Mouse (Mus musculus): Measurements from ENCODE around the gene Pif1. TPM values are rescaled to one million over a fixed set of nuclear protein-coding genes. Genes with fewer than 3 reads are reported as not detected.

The Pif1 gene
- polyA plus RNA-seq, 1 experiment from 2014 or later = 2.6 TPM

- WGBS = 50% methylated on average over 9 of the region's 11 CpGs
- Histone ChIP-seq H3K9ac (replicated peaks; ENCODE audit: low read length) (no peak overlapping the region), H3K4me2 (ENCODE audit: low read length) (no peak overlapping the region), H3K36me3 (ENCODE audit: control insufficient read depth, insufficient read depth, low read length) (no peaks in the 10 kb centered on the region), H3K4me3 (replicated peaks; ENCODE audit: low read depth, low read length) (no peak overlapping the region), H3K27me3 (ENCODE audit: control insufficient read depth, insufficient read depth, low read length) (no peaks in the 10 kb centered on the region), H3K4me1 (ENCODE audit: control insufficient read depth, insufficient read depth, low read length) (no peaks in the 10 kb centered on the region), H3K27ac (replicated peaks; ENCODE audit: low read depth, low read length) (no peak overlapping the region), H3K9me3 (ENCODE audit: control insufficient read depth, low read length) (no peaks in the 10 kb centered on the region)
- DNase-seq = peak; percentile 82
- ATAC-seq (ENCODE audit: low FRiP score, low TSS enrichment) = no peak
Observed at GRCm38 (mm10) chr9:65598765-65599249, 11.8 kb downstream of the Pif1 start.

GRCm38 (mm10) chr9:65600951-65601350 is 14.0 kb downstream of the Pif1 start:
- Histone ChIP-seq H3K9ac (replicated peaks; ENCODE audit: low read length) (no peak overlapping the region), H3K36me3 (ENCODE audit: control insufficient read depth, insufficient read depth, low read length) (no peaks in the 10 kb centered on the region), H3K4me2 (ENCODE audit: low read length) (no peak overlapping the region), H3K9me3 (ENCODE audit: control insufficient read depth, low read length) (no peaks in the 10 kb centered on the region), H3K4me3 (replicated peaks; ENCODE audit: low read depth, low read length) (no peak overlapping the region), H3K4me1 (ENCODE audit: control insufficient read depth, insufficient read depth, low read length) (no peaks in the 10 kb centered on the region), H3K27me3 (ENCODE audit: control insufficient read depth, insufficient read depth, low read length) (no peaks in the 10 kb centered on the region), H3K27ac (replicated peaks; ENCODE audit: low read depth, low read length) (no peak overlapping the region)
- 77% methylated on average over 2 of the region's 2 CpGs for WGBS
- ATAC-seq (ENCODE audit: low FRiP score, low TSS enrichment) = no peak
- no peak for DNase-seq

GRCm38 (mm10) chr9:65603401-65604102 is 16.6 kb downstream of the Pif1 start:
- Histone ChIP-seq H3K9me3 (ENCODE audit: control insufficient read depth, low read length) (no peaks in the 10 kb centered on the region), H3K9ac (replicated peaks; ENCODE audit: low read length) (no peak overlapping the region), H3K36me3 (ENCODE audit: control insufficient read depth, insufficient read depth, low read length) (no peaks in the 10 kb centered on the region), H3K27ac (replicated peaks; ENCODE audit: low read depth, low read length) (no peak overlapping the region), H3K27me3 (ENCODE audit: control insufficient read depth, insufficient read depth, low read length) (no peaks in the 10 kb centered on the region), H3K4me2 (ENCODE audit: low read length) (no peak overlapping the region), H3K4me1 (ENCODE audit: control insufficient read depth, insufficient read depth, low read length) (no peaks in the 10 kb centered on the region), H3K4me3 (replicated peaks; ENCODE audit: low read depth, low read length) (no peak overlapping the region)
- WGBS = 52% methylated on average over 8 of the region's 8 CpGs
- no peak for ATAC-seq (ENCODE audit: low FRiP score, low TSS enrichment)
- DNase-seq = peak; percentile 35

GRCm38 (mm10) chr9:65605471-65606136 is 18.6 kb downstream of the Pif1 start:
- ATAC-seq (ENCODE audit: low FRiP score, low TSS enrichment) (peak; percentile 24; the same call in 1 of the 2 replicates), DNase-seq (peak; percentile 96)
- Histone ChIP-seq H3K4me3 (replicated peaks; ENCODE audit: low read depth, low read length) (no peak overlapping the region), H3K9me3 (ENCODE audit: control insufficient read depth, low read length) (no peaks in the 10 kb centered on the region), H3K27me3 (ENCODE audit: control insufficient read depth, insufficient read depth, low read length) (no peaks in the 10 kb centered on the region), H3K4me2 (ENCODE audit: low read length) (peak overlapping the region; percentile 39), H3K9ac (replicated peaks; ENCODE audit: low read length) (no peak overlapping the region), H3K4me1 (ENCODE audit: control insufficient read depth, insufficient read depth, low read length) (no peaks in the 10 kb centered on the region), H3K27ac (replicated peaks; ENCODE audit: low read depth, low read length) (no peak overlapping the region), H3K36me3 (ENCODE audit: control insufficient read depth, insufficient read depth, low read length) (no peaks in the 10 kb centered on the region)
- 6% methylated on average over 9 of the region's 9 CpGs for WGBS

GRCm38 (mm10) chr9:65606321-65607109 is 19.6 kb downstream of the Pif1 start:
- Histone ChIP-seq H3K36me3 (ENCODE audit: control insufficient read depth, insufficient read depth, low read length) (no peaks in the 10 kb centered on the region), H3K4me1 (ENCODE audit: control insufficient read depth, insufficient read depth, low read length) (no peaks in the 10 kb centered on the region), H3K9ac (replicated peaks; ENCODE audit: low read length) (no peak overlapping the region), H3K27me3 (ENCODE audit: control insufficient read depth, insufficient read depth, low read length) (no peaks in the 10 kb centered on the region), H3K4me3 (replicated peaks; ENCODE audit: low read depth, low read length) (no peak overlapping the region), H3K9me3 (ENCODE audit: control insufficient read depth, low read length) (no peaks in the 10 kb centered on the region), H3K4me2 (ENCODE audit: low read length) (no peak overlapping the region), H3K27ac (replicated peaks; ENCODE audit: low read depth, low read length) (no peak overlapping the region)
- DNase-seq (no peak), ATAC-seq (ENCODE audit: low FRiP score, low TSS enrichment) (no peak)
- WGBS = 37% methylated on average over 9 of the region's 9 CpGs

GRCm38 (mm10) chr9:65607120-65607519 is 20.2 kb downstream of the Pif1 start:
- H3K4me3 ChIP-seq (replicated peaks; ENCODE audit: low read depth, low read length) = no peak overlapping the region
- H3K4me1 ChIP-seq (ENCODE audit: control insufficient read depth, insufficient read depth, low read length) = no peaks in the 10 kb centered on the region
- H3K9me3 ChIP-seq (ENCODE audit: control insufficient read depth, low read length) = no peaks in the 10 kb centered on the region
- DNase-seq (no peak), ATAC-seq (ENCODE audit: low FRiP score, low TSS enrichment) (no peak)
- WGBS = 41% methylated on average over 2 of the region's 2 CpGs
- H3K36me3 ChIP-seq (ENCODE audit: control insufficient read depth, insufficient read depth, low read length) = no peaks in the 10 kb centered on the region
- no peaks in the 10 kb centered on the region for H3K27me3 ChIP-seq (ENCODE audit: control insufficient read depth, insufficient read depth, low read length)
- H3K27ac ChIP-seq (replicated peaks; ENCODE audit: low read depth, low read length) = no peak overlapping the region
- no peak overlapping the region for H3K4me2 ChIP-seq (ENCODE audit: low read length)
- no peak overlapping the region for H3K9ac ChIP-seq (replicated peaks; ENCODE audit: low read length)

- DNase-seq (no peak), ATAC-seq (ENCODE audit: low FRiP score, low TSS enrichment) (no peak)
- no peaks in the 10 kb centered on the region for H3K36me3 ChIP-seq (ENCODE audit: control insufficient read depth, insufficient read depth, low read length)
- H3K27ac ChIP-seq (replicated peaks; ENCODE audit: low read depth, low read length) = no peak overlapping the region
- no peaks in the 10 kb centered on the region for H3K27me3 ChIP-seq (ENCODE audit: control insufficient read depth, insufficient read depth, low read length)
- no peaks in the 10 kb centered on the region for H3K4me1 ChIP-seq (ENCODE audit: control insufficient read depth, insufficient read depth, low read length)
- 82% methylated on average over 5 of the region's 5 CpGs for WGBS
- no peak overlapping the region for H3K4me2 ChIP-seq (ENCODE audit: low read length)
- H3K9me3 ChIP-seq (ENCODE audit: control insufficient read depth, low read length) = no peaks in the 10 kb centered on the region
- no peak overlapping the region for H3K4me3 ChIP-seq (replicated peaks; ENCODE audit: low read depth, low read length)
- H3K9ac ChIP-seq (replicated peaks; ENCODE audit: low read length) = no peak overlapping the region
Observed at GRCm38 (mm10) chr9:65611969-65612486, 25.1 kb downstream of the Pif1 start.

GRCm38 (mm10) chr9:65613098-65613497 is 26.1 kb downstream of the Pif1 start:
- Histone ChIP-seq H3K36me3 (ENCODE audit: control insufficient read depth, insufficient read depth, low read length) (no peaks in the 10 kb centered on the region), H3K27me3 (ENCODE audit: control insufficient read depth, insufficient read depth, low read length) (no peaks in the 10 kb centered on the region), H3K4me1 (ENCODE audit: control insufficient read depth, insufficient read depth, low read length) (no peaks in the 10 kb centered on the region), H3K4me3 (replicated peaks; ENCODE audit: low read depth, low read length) (no peak overlapping the region), H3K9ac (replicated peaks; ENCODE audit: low read length) (no peak overlapping the region), H3K9me3 (ENCODE audit: control insufficient read depth, low read length) (no peaks in the 10 kb centered on the region), H3K4me2 (ENCODE audit: low read length) (no peak overlapping the region), H3K27ac (replicated peaks; ENCODE audit: low read depth, low read length) (no peak overlapping the region)
- ATAC-seq (ENCODE audit: low FRiP score, low TSS enrichment) = no peak
- no peak for DNase-seq
- 57% methylated on average over 2 of the region's 2 CpGs for WGBS
